ENCODE assay signal across 14 mouse cellular contexts in genomic region chr17:26518306-26518705, GRCm38 (mm10).
"Had no signal": no experiment of that assay in that cellular context is flagged by ENCODE, and none has a peak within 500 bp of the region (broad histone marks: within the 10 kb centered on the region; RNA-seq: fewer than 3 reads in every experiment).

No protein-coding gene starts in this region.

- DNase-seq: gastrocnemius, postnatal 14 days; gastrocnemius, postnatal 36 days; heart, adult 2 months; heart, postnatal 14 days; heart, postnatal 36 days; kidney, adult 11 months; kidney, adult 2 months; kidney, adult 9 months; kidney, postnatal 14 days; kidney, postnatal 36 days; layer of hippocampus, adult 9-11 months; layer of hippocampus, postnatal 36 days; liver; liver, embryonic 13.5 days had no signal
